Mouse (Mus musculus) forelimb bud, embryonic 11.5 days (tissue): ENCODE data around the gene Acsl5.

Experiments
- DNase-seq: peaks from one replicate; pipeline ENCODE4 v3.0.0-alpha.2; 2012; ENCODE audit warnings: low read depth, low spot score

The Acsl5 gene

GRCm38 (mm10) chr19:55331776-55332175, 80.0 kb downstream of the Acsl5 start:
- no peak for DNase-seq

DNA sequence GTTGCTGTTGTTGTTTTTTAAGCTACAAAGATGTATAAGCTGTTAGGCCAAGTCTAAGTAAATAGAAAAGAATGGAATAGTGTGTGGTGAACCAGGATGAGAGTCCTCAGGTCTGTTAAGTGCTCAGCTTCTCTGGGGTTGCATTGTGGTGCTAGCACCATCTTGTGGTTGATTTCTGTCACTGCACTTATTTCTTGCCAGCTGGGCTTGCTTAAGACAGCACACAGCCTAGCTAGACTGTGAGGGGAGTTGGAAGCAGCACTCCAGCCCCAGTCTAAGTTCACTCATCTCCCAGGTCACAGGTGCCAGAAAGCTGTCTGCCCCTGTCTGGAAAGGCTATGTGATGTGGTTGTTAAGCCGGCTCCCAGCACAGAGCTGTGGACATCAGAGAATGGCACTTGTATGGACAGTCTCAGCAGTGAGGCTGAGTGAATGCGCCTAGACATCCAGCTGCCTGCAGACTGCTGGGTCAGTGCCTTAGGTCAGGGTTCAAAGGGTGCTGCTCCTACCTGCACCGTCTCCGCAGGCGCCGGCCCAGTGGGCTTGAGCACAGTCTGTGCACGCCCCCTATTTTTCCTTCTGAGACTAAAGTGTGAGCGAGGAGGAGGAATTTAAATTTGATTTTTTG, 81.0 kb downstream of the Acsl5 start:
- peak; percentile 89 for DNase-seq

DNA sequence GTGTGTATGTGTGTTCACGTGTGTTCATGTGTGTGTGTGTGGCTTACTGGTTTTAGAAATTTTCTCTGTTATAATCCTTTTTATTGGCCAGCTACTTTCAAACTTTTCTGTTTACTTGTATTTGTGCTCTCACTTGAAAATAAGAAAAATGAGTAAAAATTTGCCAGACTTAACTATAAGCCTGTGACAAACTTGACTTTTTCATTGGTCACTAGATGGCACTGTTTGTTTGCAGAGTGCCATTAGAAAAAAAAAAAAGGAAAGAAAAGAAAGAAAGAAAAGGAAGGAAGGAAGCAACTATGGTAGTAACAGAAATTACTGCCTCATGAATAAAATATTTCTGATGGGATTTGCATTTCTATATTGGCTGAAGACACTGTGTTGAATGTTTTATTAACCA, 84.1 kb downstream of the Acsl5 start:
- peak; percentile 23 for DNase-seq

- DNase-seq = no peak
Observed at GRCm38 (mm10) chr19:55336441-55336840, 84.7 kb downstream of the Acsl5 start.

- no peak for DNase-seq
Observed at GRCm38 (mm10) chr19:55337066-55337465, 85.3 kb downstream of the Acsl5 start.

GRCm38 (mm10) chr19:55337664-55338063, 85.9 kb downstream of the Acsl5 start:
- DNase-seq = no peak

- no peak for DNase-seq
Observed at GRCm38 (mm10) chr19:55340521-55340920, 88.8 kb downstream of the Acsl5 start.

- no peak for DNase-seq
Observed at GRCm38 (mm10) chr19:55341377-55341776, 89.6 kb downstream of the Acsl5 start.

- DNase-seq = no peak
Observed at GRCm38 (mm10) chr19:55342423-55342822, 90.7 kb downstream of the Acsl5 start.

GRCm38 (mm10) chr19:55343274-55343673, 91.5 kb downstream of the Acsl5 start:
- no peak for DNase-seq
